Mouse (Mus musculus) liver, adult 2 months (tissue): Measurements from ENCODE around the gene A830018L16Rik. TPM values are rescaled to one million over a fixed set of nuclear protein-coding genes. Genes with fewer than 3 reads are reported as not detected.

ENCODE experiments used
- DNase-seq: peaks from one replicate; pipeline ENCODE4 v3.0.0-alpha.2; 2011; ENCODE audit warnings: low read depth, low spot score; ENCODE audit errors: extremely low read depth
- H3K27ac ChIP-seq: fragments of 200-500 bp; replicated peaks from 2 replicates; pipeline ENCODE4 v1.5.1; 2012; ENCODE audit warnings: low read depth, mild to moderate bottlenecking, control low read depth, inconsistent platforms, low read length; ENCODE audit not compliant: insufficient read depth
- H3K27me3 ChIP-seq: fragments of 200-500 bp; 2 replicates; pipeline ENCODE4 v1.6.1; 2012; ENCODE audit warnings: mild to moderate bottlenecking, moderate library complexity, low read length, inconsistent platforms; ENCODE audit not compliant: control insufficient read depth, insufficient read depth
- H3K36me3 ChIP-seq: fragments of 200-500 bp; 2 replicates; pipeline ENCODE4 v1.6.1; 2012; ENCODE audit warnings: low read length, inconsistent platforms; ENCODE audit not compliant: control insufficient read depth, insufficient read depth
- H3K4me1 ChIP-seq: fragments of 200-500 bp; 2 replicates; pipeline ENCODE4 v1.6.1; 2011; ENCODE audit warnings: low read length; ENCODE audit not compliant: control insufficient read depth, insufficient read depth
- H3K4me3 ChIP-seq: fragments of 200-500 bp; 2 replicates; pipeline ENCODE4 v1.5.1; 2011; ENCODE audit warnings: low read depth, mild to moderate bottlenecking, control low read depth, low read length, moderate library complexity; ENCODE audit not compliant: insufficient read depth
- H3K79me2 ChIP-seq: fragments of 200-500 bp; 2 replicates; pipeline ENCODE4 v1.6.1; 2012; ENCODE audit warnings: inconsistent platforms, mild to moderate bottlenecking, low read length, moderate library complexity; ENCODE audit not compliant: control insufficient read depth, insufficient read depth
- H3K9ac ChIP-seq: fragments of 200-500 bp; 2 replicates; pipeline ENCODE4 v1.6.1; 2012; ENCODE audit warnings: low read depth, mild to moderate bottlenecking, control low read depth, inconsistent platforms, low read length
- CTCF ChIP-seq: fragments of 200-500 bp; IDR thresholded peaks from 2 replicates; pipeline ENCODE4 v1.5.1; 2011; ENCODE audit warnings: low read depth, low read length, control low read depth
- POLR2A ChIP-seq: fragments of 200-500 bp; IDR thresholded peaks from 2 replicates; pipeline ENCODE4 v1.6.1; 2011; ENCODE audit warnings: low read length, control low read depth; ENCODE audit not compliant: insufficient read depth; ENCODE audit errors: extremely low read depth
- WGBS: fragments of 180-500 bp; shearing (Covaris S2); methylation state at CpG from one replicate; pipeline ENCODE4 v1.1.7; 2018; 5-methylcytosine and 5-hydroxymethylcytosine counted together
- polyA plus RNA-seq: library from polyadenylated mRNA; depleted of rRNA; stranded (reverse); fragments of >200 nt; gene quantifications from 2 replicates; pipeline ENCODE4 v1.2.3, GENCODE M21; 2012; rRNA removed
- total RNA-seq: library from RNA; depleted of rRNA; stranded (reverse); fragments of >200 nt; gene quantifications from 2 replicates; pipeline ENCODE4 v1.2.3, GENCODE M21; 2014; rRNA removed

The A830018L16Rik gene
- total RNA-seq (not detected in 2 replicates), polyA plus RNA-seq (not detected in 2 replicates)

- Histone ChIP-seq H3K27me3 (peaks cover 6% of the 10 kb centered on the region; the same call in 1 of the 2 replicates), H3K9ac (no peak within 1 kb of the TSS), H3K4me1 (no peaks in the 10 kb centered on the region), H3K4me3 (no peak within 1 kb of the TSS), H3K36me3 (no peaks in the 10 kb centered on the region), H3K79me2 (no peaks in the 10 kb centered on the region), H3K27ac (no peak within 1 kb of the TSS)
- 1% methylated on average over 50 of the region's 50 CpGs for WGBS
- TF ChIP-seq CTCF (no peak), POLR2A (no peak)
- no peak for DNase-seq
Observed at GRCm38 (mm10) chr1:11413894-11414556, at the start of gene A830018L16Rik. A830018L16Rik (plus strand) TSS chr1:11414105.

- no peaks in the 10 kb centered on the region for H3K79me2 ChIP-seq
- no peak overlapping the region for H3K4me3 ChIP-seq
- H3K4me1 ChIP-seq: no peaks in the 10 kb centered on the region
- H3K36me3 ChIP-seq: no peaks in the 10 kb centered on the region
- no peak overlapping the region for H3K9ac ChIP-seq
- DNase-seq: no peak
- WGBS: 52% methylated on average over 3 of the region's 3 CpGs
- TF ChIP-seq POLR2A: no peak
- TF ChIP-seq CTCF: no peak
- no peaks in the 10 kb centered on the region for H3K27me3 ChIP-seq
- H3K27ac ChIP-seq: no peak overlapping the region
Observed at GRCm38 (mm10) chr1:11385846-11386245, 28.1 kb upstream of the A830018L16Rik start.

GRCm38 (mm10) chr1:11395408-11395807, 18.5 kb upstream of the A830018L16Rik start:
- no peak for DNase-seq
- Histone ChIP-seq H3K9ac (no peak overlapping the region), H3K79me2 (no peaks in the 10 kb centered on the region), H3K27me3 (no peaks in the 10 kb centered on the region), H3K36me3 (no peaks in the 10 kb centered on the region), H3K4me1 (no peaks in the 10 kb centered on the region), H3K4me3 (no peak overlapping the region), H3K27ac (no peak overlapping the region)
- TF ChIP-seq POLR2A (no peak), CTCF (no peak)
- 49% methylated on average over 4 of the region's 4 CpGs for WGBS

- WGBS: 88% methylated on average over 2 of the region's 2 CpGs
- TF ChIP-seq POLR2A (no peak), CTCF (no peak)
- no peak overlapping the region for H3K4me3 ChIP-seq
- H3K4me1 ChIP-seq: no peaks in the 10 kb centered on the region
- H3K9ac ChIP-seq: no peak overlapping the region
- H3K27ac ChIP-seq: no peak overlapping the region
- H3K79me2 ChIP-seq: no peaks in the 10 kb centered on the region
- H3K36me3 ChIP-seq: no peaks in the 10 kb centered on the region
- DNase-seq: no peak
- H3K27me3 ChIP-seq: no peaks in the 10 kb centered on the region
Observed at GRCm38 (mm10) chr1:11395996-11396736, 17.7 kb upstream of the A830018L16Rik start.

GRCm38 (mm10) chr1:11401159-11401558, 12.7 kb upstream of the A830018L16Rik start:
- no peak overlapping the region for H3K27ac ChIP-seq
- 32% methylated on average over 2 of the region's 2 CpGs for WGBS
- TF ChIP-seq POLR2A: no peak
- H3K4me3 ChIP-seq: no peak overlapping the region
- no peak overlapping the region for H3K9ac ChIP-seq
- no peaks in the 10 kb centered on the region for H3K36me3 ChIP-seq
- no peaks in the 10 kb centered on the region for H3K4me1 ChIP-seq
- H3K27me3 ChIP-seq: no peaks in the 10 kb centered on the region
- no peak for DNase-seq
- H3K79me2 ChIP-seq: no peaks in the 10 kb centered on the region

GRCm38 (mm10) chr1:11405527-11405926, 8.4 kb upstream of the A830018L16Rik start:
- no peak for TF ChIP-seq POLR2A
- no peak for TF ChIP-seq CTCF
- H3K4me3 ChIP-seq: no peak overlapping the region

More at GRCm38 (mm10) chr1:11405527-11405926, 8.4 kb upstream of the A830018L16Rik start:
- H3K4me1 ChIP-seq: no peaks in the 10 kb centered on the region
- H3K27me3 ChIP-seq: no peaks in the 10 kb centered on the region
- H3K27ac ChIP-seq: no peak overlapping the region
- H3K36me3 ChIP-seq: no peaks in the 10 kb centered on the region
- no peak overlapping the region for H3K9ac ChIP-seq
- no peak for DNase-seq
- H3K79me2 ChIP-seq: no peaks in the 10 kb centered on the region
